Mouse (Mus musculus) gonadal fat pad, adult 2 months (tissue): ENCODE data around the gene Tmem86b. TPM values are rescaled to one million over a fixed set of nuclear protein-coding genes. Genes with fewer than 3 reads are reported as not detected.

Experiments used
- polyA plus RNA-seq: library from polyadenylated mRNA; depleted of rRNA; stranded (reverse); fragments of >200 nt; gene quantifications from 2 replicates; pipeline ENCODE4 v1.2.3, GENCODE M21; 2012; rRNA removed

Gene Tmem86b
- polyA plus RNA-seq, 1 experiment, result 16.5 TPM

Other genes starting within 250 kb of the Tmem86b start
- gene Gp6, start 233.7 kb downstream of the Tmem86b start, polyA plus RNA-seq, result not detected in 2 replicates
- 16.0 and 17.4 TPM in 2 replicates for gene Rdh13, start 185.8 kb downstream of the Tmem86b start, polyA plus RNA-seq
- 9.1 and 11.3 TPM in 2 replicates for gene Eps8l1, start 170.7 kb downstream of the Tmem86b start, polyA plus RNA-seq
- gene Ppp1r12c, start 129.7 kb downstream of the Tmem86b start, polyA plus RNA-seq, result 57.8 and 59.3 TPM in 2 replicates
- gene Tnnt1, start 115.0 kb downstream of the Tmem86b start, polyA plus RNA-seq, result 4.9 and 8.0 TPM in 2 replicates
- 2.5 and 5.1 TPM in 2 replicates for gene Tnni3, start 107.2 kb downstream of the Tmem86b start, polyA plus RNA-seq
- 4.7 and 5.5 TPM in 2 replicates for gene Dnaaf3, start 99.0 kb downstream of the Tmem86b start, polyA plus RNA-seq
- 0.09 and 0.81 TPM in 2 replicates for gene Syt5, start 83.9 kb downstream of the Tmem86b start, polyA plus RNA-seq
- gene Ptprh, start 27.4 kb downstream of the Tmem86b start, polyA plus RNA-seq, result 0.05 TPM in 1 of 2 replicates, not detected in the other
- 120 and 134 TPM in 2 replicates for gene Ppp6r1, start 27.6 kb upstream of the Tmem86b start, polyA plus RNA-seq
- 28.9 and 31.8 TPM in 2 replicates for gene Hspbp1, start 53.6 kb upstream of the Tmem86b start, polyA plus RNA-seq
- gene Brsk1, start 59.2 kb upstream of the Tmem86b start, polyA plus RNA-seq, result 3.3 TPM in 2 replicates
- gene Tmem150b, start 93.8 kb upstream of the Tmem86b start, polyA plus RNA-seq, result 0.89 and 1.2 TPM in 2 replicates
- 71.4 and 75.9 TPM in 2 replicates for gene Kmt5c, start 108.7 kb upstream of the Tmem86b start, polyA plus RNA-seq
- gene Cox6b2, start 121.7 kb upstream of the Tmem86b start, polyA plus RNA-seq, result 36.7 and 37.2 TPM in 2 replicates
- gene Fam71e2, start 139.9 kb upstream of the Tmem86b start, polyA plus RNA-seq, result 0.26 and 0.80 TPM in 2 replicates
- 0.34 and 0.55 TPM in 2 replicates for gene Il11, start 151.4 kb upstream of the Tmem86b start, polyA plus RNA-seq
- gene Tmem190, start 151.5 kb upstream of the Tmem86b start, polyA plus RNA-seq, result 0.54 and 1.2 TPM in 2 replicates
- gene Tmem238, start 158.2 kb upstream of the Tmem86b start, polyA plus RNA-seq, result 26.4 and 45.7 TPM in 2 replicates
- 262 and 263 TPM in 2 replicates for gene Rpl28, start 161.5 kb upstream of the Tmem86b start, polyA plus RNA-seq
- 229 and 251 TPM in 2 replicates for gene Ube2s, start 181.2 kb upstream of the Tmem86b start, polyA plus RNA-seq
- gene Shisa7, start 213.3 kb upstream of the Tmem86b start, polyA plus RNA-seq, result 1.2 and 2.3 TPM in 2 replicates
- gene Isoc2b, start 238.8 kb upstream of the Tmem86b start, polyA plus RNA-seq, result 34.9 and 45.7 TPM in 2 replicates
- 26.4 and 35.4 TPM in 2 replicates for gene Isoc2a, start 245.7 kb upstream of the Tmem86b start, polyA plus RNA-seq